Mouse (Mus musculus) thymus, adult 2 months (tissue): ENCODE results near the gene Ryr2.

Experiments used
- CTCF ChIP-seq: fragments of 200-500 bp; IDR thresholded peaks from 2 replicates; pipeline ENCODE4 v1.5.1; 2012; ENCODE audit warnings: mild to moderate bottlenecking, control low read depth, low read length, moderate library complexity, borderline replicate concordance; ENCODE audit not compliant: control insufficient read depth, poor library complexity, insufficient read depth; ENCODE audit errors: extremely low read depth
- POLR2A ChIP-seq: fragments of 200-500 bp; IDR thresholded peaks from 2 replicates; pipeline ENCODE4 v1.6.1; 2012; ENCODE audit warnings: mild to moderate bottlenecking, low read length, control low read depth, moderate library complexity; ENCODE audit not compliant: control insufficient read depth, poor library complexity, insufficient read depth; ENCODE audit errors: extremely low read depth

GRCm38 (mm10) chr13:11701721-11702120 is 405.0 kb downstream of the Ryr2 start:
- TF ChIP-seq POLR2A (no peak), CTCF (no peak)
